Mouse (Mus musculus) myocyte (in vitro differentiated cells): ENCODE results near the gene Vgll4.

Experiments used
- POLR2A ChIP-seq: IDR thresholded peaks from one replicate; pipeline ENCODE4 v1.6.1; 2011; ENCODE audit warnings: low read depth, mild to moderate bottlenecking, control low read depth, moderate library complexity; ENCODE audit not compliant: insufficient read length
- TCF12 ChIP-seq: IDR thresholded peaks from one replicate; pipeline ENCODE4 v1.6.1; 2011; ENCODE audit warnings: mild to moderate bottlenecking, control low read depth; ENCODE audit not compliant: poor library complexity, insufficient read depth, severe bottlenecking
- USF1 ChIP-seq: IDR thresholded peaks from one replicate; pipeline ENCODE4 v1.6.1; 2011; ENCODE audit warnings: low read depth, mild to moderate bottlenecking, control low read depth, moderate library complexity

DNA sequence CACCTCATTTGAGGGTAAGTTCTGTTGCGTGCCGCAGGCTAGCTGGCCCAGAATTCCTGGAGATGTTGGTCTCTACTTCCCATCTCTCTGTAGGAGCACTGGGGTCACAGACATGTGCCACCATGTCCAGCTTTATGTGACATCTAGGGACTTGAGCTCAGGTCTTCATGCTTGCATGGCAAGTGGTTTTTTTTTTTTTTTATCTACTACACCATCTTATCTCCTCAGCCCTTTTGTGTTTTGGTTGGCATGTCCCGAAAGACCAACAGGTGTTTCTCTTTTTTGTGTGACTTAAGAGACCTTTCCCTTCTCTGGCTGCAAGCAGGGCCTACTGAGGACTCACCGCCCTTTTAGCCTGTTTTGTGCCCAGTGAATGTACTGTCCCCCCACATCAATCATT, 113.3 kb downstream of the Vgll4 start:
- no peak for TF ChIP-seq USF1
- TF ChIP-seq TCF12, result no peak
- TF ChIP-seq POLR2A, result no peak
